Mouse (Mus musculus) brain, embryonic 14.5 days (tissue): ENCODE measurements around the gene Nubpl.

ENCODE experiments used
- CTCF ChIP-seq: fragments of 200-500 bp; IDR thresholded peaks from 2 replicates; pipeline ENCODE4 v1.5.1; 2012; ENCODE audit warnings: inconsistent platforms, mild to moderate bottlenecking, moderate library complexity, borderline replicate concordance; ENCODE audit not compliant: insufficient read depth, insufficient read length; ENCODE audit errors: extremely low read depth
- POLR2A ChIP-seq: fragments of 200-500 bp; IDR thresholded peaks from 2 replicates; pipeline ENCODE4 v1.6.1; 2012; ENCODE audit warnings: mild to moderate bottlenecking, inconsistent platforms, borderline replicate concordance; ENCODE audit not compliant: poor library complexity, insufficient read depth, insufficient read length, severe bottlenecking; ENCODE audit errors: extremely low read depth

GRCm38 (mm10) chr12:52152071-52152470 lies 54.5 kb downstream of the Nubpl start:
- TF ChIP-seq CTCF (no peak), POLR2A (no peak)
